Mouse (Mus musculus): ENCODE measurements around the gene Ttc23. TPM values are rescaled to one million over a fixed set of nuclear protein-coding genes. Genes with fewer than 3 reads are reported as not detected.
A peak's percentile ranks its signal among the peaks of the same experiment; 100 is the strongest.

Gene Ttc23
- polyA plus RNA-seq, 1 experiment from 2014 or later: 64.9 TPM

DNA sequence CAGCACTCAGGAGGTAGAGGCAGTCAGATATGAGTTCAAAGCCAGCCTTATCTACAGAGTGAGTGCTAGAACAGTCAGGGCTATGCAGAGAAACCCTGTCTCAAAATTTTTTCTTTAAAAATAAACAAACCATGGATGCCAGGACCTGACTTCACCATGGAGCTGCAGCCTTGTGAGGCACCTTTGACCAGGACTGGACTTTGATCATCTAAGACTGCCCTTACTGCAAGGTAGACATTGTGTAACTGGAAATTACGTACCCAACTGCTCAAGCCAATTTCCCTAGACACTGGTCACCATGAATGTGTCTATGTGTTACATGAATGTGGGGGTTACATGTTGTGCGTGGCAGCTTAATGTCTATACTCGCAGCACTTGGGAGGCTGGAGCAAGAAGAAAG lies 13.0 kb upstream of the Ttc23 start:
- Histone ChIP-seq H3K36me3 (ENCODE audit: control insufficient read depth, insufficient read depth, low read length) (no peaks in the 10 kb centered on the region; the same call in 1 of the 2 replicates), H3K4me1 (ENCODE audit: control insufficient read depth, insufficient read depth, low read length) (no peaks in the 10 kb centered on the region), H3K27me3 (ENCODE audit: control insufficient read depth, insufficient read depth, low read length) (no peaks in the 10 kb centered on the region), H3K27ac (replicated peaks; ENCODE audit: low read depth, low read length) (no peak overlapping the region), H3K9ac (ENCODE audit: low read length) (no peak overlapping the region), H3K9me3 (ENCODE audit: control insufficient read depth, low read length) (no peaks in the 10 kb centered on the region), H3K4me2 (ENCODE audit: low read depth, severe bottlenecking) (no peak overlapping the region), H3K4me3 (ENCODE audit: low read depth, low read length) (no peak overlapping the region)
- no peak for ATAC-seq (ENCODE audit: insufficient number of reproducible peaks, low FRiP score, low TSS enrichment, low read depth)
- DNase-seq (ENCODE audit: low spot score): no peak
- WGBS: 96% methylated on average over 3 of the region's 3 CpGs

DNA sequence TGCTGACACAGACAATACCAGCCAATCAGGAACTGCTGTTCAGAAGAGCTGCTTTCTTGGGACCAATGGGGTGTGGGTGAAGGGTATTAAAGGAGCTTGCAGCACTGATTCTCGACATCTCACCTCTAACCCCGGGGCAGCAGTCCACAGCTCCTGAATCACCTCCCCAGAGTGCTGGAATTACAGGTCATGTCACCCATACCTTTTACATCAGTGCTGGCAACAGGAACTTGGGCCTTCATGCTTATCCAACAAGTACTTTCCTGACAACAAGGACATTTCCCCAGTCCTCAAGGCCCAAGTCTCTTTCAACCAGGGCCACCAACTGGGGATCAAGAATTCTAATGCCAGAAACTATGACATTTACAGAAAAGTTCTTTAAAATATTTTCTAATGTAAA lies 11.0 kb upstream of the Ttc23 start:
- Histone ChIP-seq H3K9me3 (ENCODE audit: control insufficient read depth, low read length) (no peaks in the 10 kb centered on the region), H3K27ac (replicated peaks; ENCODE audit: low read depth, low read length) (no peak overlapping the region), H3K36me3 (ENCODE audit: control insufficient read depth, insufficient read depth, low read length) (no peaks in the 10 kb centered on the region), H3K4me2 (ENCODE audit: low read depth, severe bottlenecking) (no peak overlapping the region), H3K9ac (ENCODE audit: low read length) (no peak overlapping the region), H3K4me3 (ENCODE audit: low read depth, low read length) (no peak overlapping the region), H3K27me3 (ENCODE audit: control insufficient read depth, insufficient read depth, low read length) (no peaks in the 10 kb centered on the region), H3K4me1 (ENCODE audit: control insufficient read depth, insufficient read depth, low read length) (no peaks in the 10 kb centered on the region)
- ATAC-seq (ENCODE audit: insufficient number of reproducible peaks, low FRiP score, low TSS enrichment, low read depth) (no peak), DNase-seq (ENCODE audit: low spot score) (no peak)
- WGBS: 66% methylated on average over 2 of the region's 2 CpGs

DNA sequence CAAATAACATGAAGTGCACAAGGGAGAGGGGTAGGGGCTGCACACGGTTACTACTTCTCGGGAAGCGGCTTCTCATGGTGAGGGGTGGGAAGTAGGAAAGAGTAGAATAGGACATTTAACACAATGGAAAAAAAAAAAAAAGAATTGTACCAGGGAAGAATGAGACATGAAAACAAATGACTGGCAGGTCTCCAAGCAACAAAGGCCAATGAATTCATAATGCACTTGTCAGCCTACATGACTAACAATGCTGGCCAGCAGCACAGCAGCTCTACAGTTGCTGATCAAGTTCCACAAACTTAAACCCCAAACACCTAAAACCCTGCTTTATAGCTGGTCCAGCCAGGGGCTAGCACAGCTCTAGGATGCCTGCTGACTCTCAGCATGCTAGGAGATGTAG lies 8.2 kb upstream of the Ttc23 start:
- no peak for ATAC-seq (ENCODE audit: insufficient number of reproducible peaks, low FRiP score, low TSS enrichment, low read depth)
- no peak overlapping the region for H3K27ac ChIP-seq (replicated peaks; ENCODE audit: low read depth, low read length)
- DNase-seq (ENCODE audit: low spot score): no peak
- H3K36me3 ChIP-seq (ENCODE audit: control insufficient read depth, insufficient read depth, low read length): no peaks in the 10 kb centered on the region
- H3K27me3 ChIP-seq (ENCODE audit: control insufficient read depth, insufficient read depth, low read length): no peaks in the 10 kb centered on the region
- H3K9ac ChIP-seq (ENCODE audit: low read length): no peak overlapping the region
- no peaks in the 10 kb centered on the region for H3K4me1 ChIP-seq (ENCODE audit: control insufficient read depth, insufficient read depth, low read length)
- 92% methylated on average over 3 of the region's 3 CpGs for WGBS
- H3K4me3 ChIP-seq (ENCODE audit: low read depth, low read length): no peak overlapping the region
- H3K4me2 ChIP-seq (ENCODE audit: low read depth, severe bottlenecking): no peak overlapping the region
- H3K9me3 ChIP-seq (ENCODE audit: control insufficient read depth, low read length): no peaks in the 10 kb centered on the region

DNA sequence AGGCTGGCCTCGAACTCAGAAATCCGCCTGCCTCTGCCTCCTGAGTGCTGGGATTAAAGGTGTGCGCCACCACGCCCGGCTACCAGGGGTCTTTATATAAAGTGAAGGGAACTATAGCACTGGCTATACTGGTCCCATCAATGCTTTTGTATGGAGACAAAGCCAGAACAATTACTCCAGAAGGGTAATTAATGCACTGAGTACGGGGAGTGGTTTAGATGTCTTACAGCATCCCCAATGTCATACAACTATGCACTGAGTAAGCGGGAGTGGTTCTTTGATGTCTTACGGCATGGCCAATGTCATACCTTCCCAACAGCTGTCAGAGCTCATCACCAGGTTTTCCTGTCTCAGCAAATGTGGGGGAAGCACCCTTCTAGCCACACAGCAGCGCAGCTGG lies 4.3 kb upstream of the Ttc23 start:
- no peak for DNase-seq (ENCODE audit: low spot score)
- Histone ChIP-seq H3K4me1 (ENCODE audit: control insufficient read depth, insufficient read depth, low read length) (0 out of 2 replicates have a peak, but pooled peaks cover 3% of the 10 kb centered on the region), H3K4me2 (ENCODE audit: low read depth, severe bottlenecking) (no peak overlapping the region), H3K9ac (ENCODE audit: low read length) (no peak overlapping the region), H3K36me3 (ENCODE audit: control insufficient read depth, insufficient read depth, low read length) (no peaks in the 10 kb centered on the region), H3K4me3 (ENCODE audit: low read depth, low read length) (no peak overlapping the region), H3K9me3 (ENCODE audit: control insufficient read depth, low read length) (no peaks in the 10 kb centered on the region), H3K27ac (replicated peaks; ENCODE audit: low read depth, low read length) (no peak overlapping the region), H3K27me3 (ENCODE audit: control insufficient read depth, insufficient read depth, low read length) (no peaks in the 10 kb centered on the region)
- no peak for ATAC-seq (ENCODE audit: insufficient number of reproducible peaks, low FRiP score, low TSS enrichment, low read depth)
- 89% methylated on average over 9 of the region's 9 CpGs for WGBS

DNA sequence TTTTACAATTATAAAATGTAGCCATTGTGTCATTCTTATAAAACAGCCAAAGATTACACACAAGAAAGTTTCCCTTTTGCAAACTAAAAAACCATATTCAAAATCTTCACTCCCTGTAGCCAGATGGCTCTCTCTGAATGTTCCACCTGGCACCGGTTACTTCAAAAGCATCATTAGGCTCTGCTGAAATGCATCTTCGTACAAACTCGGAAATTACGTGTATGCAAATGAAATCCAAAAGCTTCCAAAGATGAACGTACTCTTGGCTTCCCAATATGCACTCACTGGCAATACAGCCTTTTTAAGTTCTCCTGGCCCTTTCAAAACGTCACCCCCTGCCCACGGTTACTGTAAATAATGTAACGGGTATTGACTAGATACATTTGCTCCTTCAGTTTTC lies 2.9 kb upstream of the Ttc23 start:
- Histone ChIP-seq H3K9ac (ENCODE audit: low read length) (no peak overlapping the region), H3K36me3 (ENCODE audit: control insufficient read depth, insufficient read depth, low read length) (no peaks in the 10 kb centered on the region), H3K27me3 (ENCODE audit: control insufficient read depth, insufficient read depth, low read length) (no peaks in the 10 kb centered on the region), H3K27ac (replicated peaks; ENCODE audit: low read depth, low read length) (no peak overlapping the region), H3K9me3 (ENCODE audit: control insufficient read depth, low read length) (no peaks in the 10 kb centered on the region), H3K4me2 (ENCODE audit: low read depth, severe bottlenecking) (peak overlapping the region; percentile 66), H3K4me1 (ENCODE audit: control insufficient read depth, insufficient read depth, low read length) (peaks cover 8% of the 10 kb centered on the region; the same call in 1 of the 2 replicates), H3K4me3 (ENCODE audit: low read depth, low read length) (peak overlapping the region; percentile 82)
- WGBS: 39% methylated on average over 8 of the region's 8 CpGs
- ATAC-seq (ENCODE audit: insufficient number of reproducible peaks, low FRiP score, low TSS enrichment, low read depth): no peak
- no peak for DNase-seq (ENCODE audit: low spot score)

DNA sequence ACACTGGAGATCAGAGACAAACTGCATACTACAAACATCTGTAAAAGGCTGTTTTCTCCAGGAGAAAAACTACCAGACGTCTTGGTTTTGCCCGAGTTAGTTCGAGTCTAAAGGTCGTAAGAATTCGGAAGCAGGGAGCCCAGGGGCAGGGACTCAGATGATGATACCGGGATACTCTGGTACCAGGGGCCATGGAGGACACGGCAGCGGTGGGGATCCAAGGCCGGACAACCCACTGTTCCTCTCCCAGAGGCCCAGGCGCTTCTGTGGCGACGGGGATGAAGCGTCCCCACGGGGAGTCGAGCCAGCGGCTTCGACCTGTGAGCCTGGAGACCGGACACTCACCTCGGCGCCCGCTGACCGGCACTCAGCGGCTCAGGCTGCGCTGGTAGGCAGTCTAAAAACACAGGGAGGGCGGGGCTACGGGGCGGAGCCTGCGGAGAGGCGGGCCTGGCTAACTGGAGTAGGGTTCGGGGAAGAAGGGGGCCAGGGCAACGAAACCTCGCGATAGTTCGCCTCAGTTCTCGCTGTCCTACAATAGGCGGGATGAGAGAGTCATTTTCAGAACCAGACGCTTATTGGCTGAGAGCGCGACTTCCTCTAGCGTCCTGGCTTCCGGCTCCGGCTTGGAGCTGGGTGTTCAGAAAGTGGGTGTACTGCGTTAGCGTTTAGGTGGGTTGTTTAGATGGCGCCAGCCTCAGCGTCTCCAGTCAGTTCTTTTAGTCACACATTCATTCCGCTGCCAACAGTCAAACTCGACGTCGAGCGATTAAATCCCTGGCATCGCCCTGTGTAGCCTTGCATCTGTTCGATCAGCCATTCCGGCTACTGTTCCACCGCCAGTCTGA lies 2.2 kb upstream of the Ttc23 start, which contains the start of gene Lrrc28:
Gene Lrrc28 (minus strand): TSS at position 436 of the 848 bp plus-strand sequence.
- peak within 1 kb of the TSS; percentile 78 for H3K4me2 ChIP-seq (ENCODE audit: low read depth, severe bottlenecking)
- H3K27me3 ChIP-seq (ENCODE audit: control insufficient read depth, insufficient read depth, low read length): no peaks in the 10 kb centered on the region
- peak within 1 kb of the TSS; percentile 76 for H3K27ac ChIP-seq (replicated peaks; ENCODE audit: low read depth, low read length)
- ATAC-seq (ENCODE audit: insufficient number of reproducible peaks, low FRiP score, low TSS enrichment, low read depth) (peak; percentile 97), DNase-seq (ENCODE audit: low spot score) (peak; percentile 99)
- H3K9me3 ChIP-seq (ENCODE audit: control insufficient read depth, low read length): no peaks in the 10 kb centered on the region
- peak within 1 kb of the TSS; percentile 82 for H3K9ac ChIP-seq (ENCODE audit: low read length)
- WGBS: under 1% methylated on average over 55 of the region's 55 CpGs
- no peaks in the 10 kb centered on the region for H3K36me3 ChIP-seq (ENCODE audit: control insufficient read depth, insufficient read depth, low read length)
- peak within 1 kb of the TSS; percentile 82 for H3K4me3 ChIP-seq (ENCODE audit: low read depth, low read length)
- peaks cover 11% of the 10 kb centered on the region; the same call in 1 of the 2 replicates for H3K4me1 ChIP-seq (ENCODE audit: control insufficient read depth, insufficient read depth, low read length)

DNA sequence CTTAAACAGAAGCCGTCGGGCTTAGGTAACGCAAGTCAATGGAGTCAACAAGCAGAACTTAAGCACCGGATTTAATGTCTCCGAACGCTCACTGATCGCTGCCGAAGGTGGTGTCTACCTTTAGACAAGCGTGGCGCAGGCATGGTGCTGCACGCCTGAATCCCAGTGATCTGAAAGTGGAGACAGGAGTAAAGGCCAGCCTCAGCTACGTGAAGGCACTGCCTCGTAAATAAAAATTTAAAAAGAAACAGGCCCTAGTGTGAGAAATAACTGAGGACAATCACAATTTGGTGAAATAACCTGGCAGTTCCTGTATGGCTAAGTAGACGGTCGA lies 1.6 kb upstream of the Ttc23 start:
- no peak for ATAC-seq (ENCODE audit: insufficient number of reproducible peaks, low FRiP score, low TSS enrichment, low read depth)
- 1% methylated on average over 15 of the region's 15 CpGs for WGBS

DNA sequence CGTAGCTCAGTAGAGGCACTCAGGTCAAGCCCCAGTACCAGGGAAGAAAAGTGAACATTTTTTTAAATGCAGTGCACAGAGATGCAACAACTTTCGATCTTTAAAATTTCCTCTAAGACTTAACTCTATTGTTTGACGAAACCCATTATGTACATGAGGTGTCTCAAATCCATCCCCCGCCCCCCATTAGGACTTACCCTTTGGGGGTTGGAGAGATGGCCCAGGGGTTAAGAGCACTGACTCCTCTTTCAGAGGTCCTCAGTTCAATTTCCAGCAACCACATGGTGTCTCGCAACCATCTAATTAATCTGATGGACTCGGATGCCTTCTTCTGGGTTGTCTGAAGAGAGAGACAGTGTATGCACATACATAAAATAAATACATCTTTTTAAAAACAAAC lies 1.1 kb upstream of the Ttc23 start:
- peaks cover 12% of the 10 kb centered on the region; the same call in 1 of the 2 replicates for H3K4me1 ChIP-seq (ENCODE audit: control insufficient read depth, insufficient read depth, low read length)
- H3K27me3 ChIP-seq (ENCODE audit: control insufficient read depth, insufficient read depth, low read length): no peaks in the 10 kb centered on the region
- no peaks in the 10 kb centered on the region for H3K9me3 ChIP-seq (ENCODE audit: control insufficient read depth, low read length)
- WGBS: 9% methylated on average over 6 of the region's 6 CpGs
- ATAC-seq (ENCODE audit: insufficient number of reproducible peaks, low FRiP score, low TSS enrichment, low read depth) (no peak), DNase-seq (ENCODE audit: low spot score) (peak; percentile 34)
- no peaks in the 10 kb centered on the region for H3K36me3 ChIP-seq (ENCODE audit: control insufficient read depth, insufficient read depth, low read length)
- peak overlapping the region; percentile 82 for H3K9ac ChIP-seq (ENCODE audit: low read length)
- no peak overlapping the region for H3K27ac ChIP-seq (replicated peaks; ENCODE audit: low read depth, low read length)
- peak overlapping the region; percentile 78 for H3K4me2 ChIP-seq (ENCODE audit: low read depth, severe bottlenecking)
- peak overlapping the region; percentile 82 for H3K4me3 ChIP-seq (ENCODE audit: low read depth, low read length)

More for the DNA sequence above, 1.6 kb upstream of the Ttc23 start:
- peak overlapping the region; percentile 82 for H3K9ac ChIP-seq (ENCODE audit: low read length)
- H3K27me3 ChIP-seq (ENCODE audit: control insufficient read depth, insufficient read depth, low read length): no peaks in the 10 kb centered on the region
- H3K9me3 ChIP-seq (ENCODE audit: control insufficient read depth, low read length): no peaks in the 10 kb centered on the region
- H3K36me3 ChIP-seq (ENCODE audit: control insufficient read depth, insufficient read depth, low read length): no peaks in the 10 kb centered on the region
- H3K27ac ChIP-seq (replicated peaks; ENCODE audit: low read depth, low read length): peak overlapping the region; percentile 76
- peak overlapping the region; percentile 78 for H3K4me2 ChIP-seq (ENCODE audit: low read depth, severe bottlenecking)
- DNase-seq (ENCODE audit: low spot score): no peak
- H3K4me1 ChIP-seq (ENCODE audit: control insufficient read depth, insufficient read depth, low read length): peaks cover 12% of the 10 kb centered on the region; the same call in 1 of the 2 replicates
- peak overlapping the region; percentile 82 for H3K4me3 ChIP-seq (ENCODE audit: low read depth, low read length)
